Mouse (Mus musculus) NIH3T3 (cell line): Measurements from ENCODE around the gene Gm29797.

Source experiments
- DNase-seq: peaks from one replicate; pipeline ENCODE4 v3.0.0-alpha.2; 2012; ENCODE audit warnings: low read depth

Gene Gm29797

GRCm38 (mm10) chr2:181673501-181673900 is 16.7 kb downstream of the Gm29797 start:
- DNase-seq: no peak

- DNase-seq: no peak
Observed at GRCm38 (mm10) chr2:181674934-181675333, 18.1 kb downstream of the Gm29797 start.

GRCm38 (mm10) chr2:181675454-181675853 is 18.6 kb downstream of the Gm29797 start:
- peak; percentile 74 for DNase-seq

GRCm38 (mm10) chr2:181676424-181676823 is 19.6 kb downstream of the Gm29797 start:
- DNase-seq: peak; percentile 53

GRCm38 (mm10) chr2:181677096-181677754 is 20.4 kb downstream of the Gm29797 start:
- peak; percentile 59 for DNase-seq

GRCm38 (mm10) chr2:181677755-181678098 is 20.9 kb downstream of the Gm29797 start:
- DNase-seq: no peak

- DNase-seq: peak; percentile 90
Observed at GRCm38 (mm10) chr2:181678780-181679179, 21.9 kb downstream of the Gm29797 start.

GRCm38 (mm10) chr2:181679951-181680715 is 23.3 kb downstream of the Gm29797 start, which contains the start of gene Tcea2:
Tcea2 (plus strand) TSS chr2:181680310.
- DNase-seq: peak; percentile 81

- peak; percentile 46 for DNase-seq
Observed at GRCm38 (mm10) chr2:181680716-181681117, 23.9 kb downstream of the Gm29797 start.

GRCm38 (mm10) chr2:181681978-181682377 is 25.1 kb downstream of the Gm29797 start:
- DNase-seq: no peak

- no peak for DNase-seq
Observed at GRCm38 (mm10) chr2:181683381-181683780, 26.5 kb downstream of the Gm29797 start.

- no peak for DNase-seq
Observed at GRCm38 (mm10) chr2:181684713-181685112, 27.9 kb downstream of the Gm29797 start.

GRCm38 (mm10) chr2:181685686-181686085 is 28.9 kb downstream of the Gm29797 start:
- DNase-seq: no peak

- no peak for DNase-seq
Observed at GRCm38 (mm10) chr2:181687586-181687985, 30.8 kb downstream of the Gm29797 start.

GRCm38 (mm10) chr2:181689466-181690160 is 32.8 kb downstream of the Gm29797 start:
- no peak for DNase-seq

- DNase-seq: no peak
Observed at GRCm38 (mm10) chr2:181691083-181691482, 34.2 kb downstream of the Gm29797 start.

GRCm38 (mm10) chr2:181691571-181691970 is 34.7 kb downstream of the Gm29797 start:
- DNase-seq: no peak

GRCm38 (mm10) chr2:181692304-181692703 is 35.5 kb downstream of the Gm29797 start:
- no peak for DNase-seq

- DNase-seq: peak; percentile 85
Observed at GRCm38 (mm10) chr2:181693339-181694280, 36.8 kb downstream of the Gm29797 start, which contains the start of gene Rgs19. Rgs19 (minus strand) TSS chr2:181693977.

- DNase-seq: no peak
Observed at GRCm38 (mm10) chr2:181694581-181694980, 37.7 kb downstream of the Gm29797 start.

GRCm38 (mm10) chr2:181695776-181696175 is 38.9 kb downstream of the Gm29797 start:
- DNase-seq: no peak
